Mouse (Mus musculus) mouse trophoblast stem cell (cell line): ENCODE data around the gene Lamb3.

Source experiments
- in situ Hi-C, 2 experiments: fragments of 300-500 bp; cut with MseI, MboI; formaldehyde crosslinking; loops; 2 replicates in 1 of 2; 3 replicates in 1 of 2; pipeline ENCODE4 v1.15.1; 2025

Lamb3 gene

DNA sequence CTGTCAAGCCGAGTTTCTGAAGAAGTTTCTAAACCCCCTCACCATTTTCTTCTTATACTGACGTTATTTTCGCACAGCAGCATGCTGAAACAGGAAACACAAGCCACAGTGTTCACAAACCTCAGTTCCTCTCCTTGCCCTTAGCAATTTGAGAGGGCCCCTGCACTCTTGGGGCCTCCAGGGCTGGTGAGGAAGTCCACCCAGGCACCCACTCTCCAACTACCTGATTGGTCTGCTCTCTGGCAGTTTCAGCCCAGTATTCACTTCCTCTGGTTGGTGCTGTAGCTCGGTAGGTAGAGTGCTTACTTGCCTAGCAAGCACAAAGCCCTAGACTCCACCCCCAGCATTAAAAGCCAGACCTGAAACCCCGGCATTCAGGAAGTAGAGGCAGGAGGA is 6.1 kb upstream of the Lamb3 start, which contains the start of gene Traf3ip3:
TSS of gene Traf3ip3 (minus strand) at position 321 of the 396 bp plus-strand sequence.
- in situ Hi-C loops, result no loop called here

DNA sequence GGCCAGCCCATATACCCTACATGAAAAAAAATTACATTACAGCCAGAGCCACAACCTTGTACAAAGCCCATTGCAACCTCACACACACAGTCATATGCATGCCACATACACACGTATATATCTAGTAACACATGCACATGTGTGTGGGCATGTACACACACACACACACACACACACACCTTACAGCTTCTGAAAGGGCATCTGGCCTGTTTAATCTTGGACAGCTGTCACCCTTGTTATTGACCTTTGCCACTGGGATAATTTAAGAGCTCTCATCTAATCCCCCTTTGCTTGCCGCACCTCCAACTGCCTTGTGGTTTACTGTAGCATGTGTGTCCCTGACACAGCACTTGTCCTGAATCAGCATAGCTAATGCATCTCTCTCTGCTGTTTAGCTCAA is 3.7 kb upstream of the Lamb3 start:
- in situ Hi-C loops, result no loop called here

GRCm38 (mm10) chr1:193205431-193205830 is 2.1 kb upstream of the Lamb3 start:
- in situ Hi-C loops, result no loop called here

- in situ Hi-C loops, result no loop called here
Observed at GRCm38 (mm10) chr1:193208178-193208577, 679 bp downstream of the Lamb3 start.

- in situ Hi-C loops, result no loop called here
Observed at GRCm38 (mm10) chr1:193211371-193211770, 3.9 kb downstream of the Lamb3 start.

DNA sequence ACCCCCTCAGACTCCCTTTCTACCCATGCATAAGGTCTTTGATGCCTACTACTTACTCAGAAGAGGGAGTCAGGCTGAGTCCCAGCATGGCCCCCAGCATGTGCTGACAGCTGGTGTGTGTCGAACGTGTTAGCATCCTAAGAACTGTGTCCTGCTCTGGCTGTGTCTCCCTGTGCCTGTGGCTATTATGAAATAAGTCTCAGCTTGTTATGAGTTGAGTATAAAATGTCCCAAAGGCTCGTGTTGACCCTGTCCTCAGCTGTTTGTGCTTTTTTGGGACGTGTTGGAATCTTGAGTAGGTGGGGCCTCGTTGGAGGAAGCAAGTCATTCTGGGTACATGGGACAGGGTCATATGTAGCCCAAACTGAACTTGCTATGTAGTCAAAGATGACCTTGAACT is 6.6 kb downstream of the Lamb3 start:
- in situ Hi-C loops, result no loop called here

- in situ Hi-C loops, result no loop called here
Observed at GRCm38 (mm10) chr1:193216000-193216399, 8.5 kb downstream of the Lamb3 start.

DNA sequence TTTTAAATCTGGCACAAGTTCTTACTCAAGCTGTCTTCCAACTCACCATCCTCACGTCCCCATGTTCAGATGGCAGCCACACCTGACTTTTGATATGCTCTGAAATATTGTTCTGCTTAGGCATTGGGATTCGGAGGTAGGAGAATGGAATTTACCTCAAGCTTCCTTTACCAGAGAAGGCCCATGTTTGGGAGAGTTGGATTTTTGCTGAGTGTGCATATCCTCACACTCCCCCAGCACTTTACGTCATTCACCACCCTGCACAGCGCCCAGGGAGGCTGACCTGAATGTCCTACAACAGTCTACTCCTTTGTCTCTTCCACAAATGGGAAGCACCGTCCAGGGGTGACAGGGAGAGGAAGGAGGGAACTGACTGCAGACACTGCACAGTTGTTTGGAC is 12.9 kb downstream of the Lamb3 start:
- in situ Hi-C loops, result no loop called here

DNA sequence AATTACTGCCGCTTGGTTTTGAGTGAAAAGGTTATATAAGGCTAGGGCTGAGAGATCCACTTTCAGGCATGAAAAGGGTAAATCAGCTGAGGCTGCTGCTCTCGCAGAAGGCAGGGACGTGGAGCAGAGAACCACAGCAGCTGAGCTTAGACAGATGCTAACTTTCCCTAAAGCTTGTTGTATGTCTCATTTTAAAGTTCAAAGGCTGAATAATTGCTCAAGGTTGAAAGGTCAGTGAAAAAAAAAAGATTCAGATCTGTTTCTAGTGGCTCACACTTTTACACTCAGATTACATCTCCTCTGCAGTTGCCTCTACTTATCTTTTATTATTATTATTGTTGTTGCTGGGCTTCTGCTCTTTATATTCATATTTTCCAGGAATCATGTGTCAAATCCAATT is 18.0 kb downstream of the Lamb3 start:
- in situ Hi-C loops, result no loop called here

GRCm38 (mm10) chr1:193226114-193226513 is 18.6 kb downstream of the Lamb3 start:
- in situ Hi-C loops, result no loop called here

DNA sequence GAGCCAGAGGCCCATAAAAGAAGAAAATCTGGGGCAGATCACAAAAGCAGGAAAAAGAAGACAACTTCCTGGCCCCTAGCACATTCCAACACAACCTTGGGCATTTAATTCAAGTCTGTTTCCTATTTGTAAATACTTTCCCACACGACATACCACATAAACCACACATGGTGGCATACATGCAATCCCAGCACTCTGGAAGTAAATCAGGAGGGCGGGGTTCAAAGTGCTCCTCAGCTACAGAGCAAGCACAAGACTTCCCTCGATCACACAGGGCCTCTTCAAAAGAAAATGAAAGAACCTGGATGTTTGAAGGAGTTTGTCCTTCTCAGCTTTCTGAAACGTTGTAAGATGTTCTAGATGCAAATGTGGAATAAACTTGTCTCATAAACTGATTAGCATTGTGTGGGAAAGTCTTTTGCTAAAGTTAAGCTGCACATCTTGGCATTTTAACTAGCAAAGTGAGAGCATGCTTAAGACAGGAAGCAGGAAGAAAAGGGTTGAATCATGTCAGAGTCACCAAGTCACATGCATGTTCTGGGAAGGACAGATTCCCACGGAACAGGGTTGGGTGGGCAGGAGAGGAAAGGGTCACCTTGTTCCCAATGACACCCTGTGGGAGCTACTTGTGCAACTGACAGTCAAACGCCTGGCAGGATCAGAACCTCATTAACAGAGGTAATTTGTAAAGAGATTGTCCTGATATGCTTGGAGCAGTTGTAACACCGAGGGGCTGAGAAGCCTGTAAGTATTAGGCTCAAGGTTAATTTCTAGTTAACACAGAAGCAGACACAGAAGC is 19.4 kb downstream of the Lamb3 start:
- in situ Hi-C loops, result no loop called here

GRCm38 (mm10) chr1:193227537-193227936 is 20.0 kb downstream of the Lamb3 start:
- in situ Hi-C loops, result no loop called here

DNA sequence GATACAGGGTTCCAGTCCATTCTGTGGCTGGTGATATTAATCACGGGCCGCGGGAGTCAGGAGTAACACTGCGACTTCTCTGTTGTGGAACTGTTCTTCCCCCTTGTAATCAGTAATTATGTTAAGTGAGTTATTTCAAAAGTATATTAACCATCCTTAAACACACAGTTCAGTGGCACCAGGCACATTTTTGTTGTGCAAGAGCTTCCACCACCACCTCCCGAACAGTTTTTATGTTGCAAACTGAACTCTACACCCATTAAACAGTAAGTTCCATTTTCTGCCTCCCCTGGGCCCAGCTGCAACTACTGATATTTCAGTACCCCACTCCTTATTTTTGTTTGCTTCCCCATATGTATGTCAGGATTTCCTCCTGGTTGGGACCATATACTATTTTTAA is 22.1 kb downstream of the Lamb3 start:
- in situ Hi-C loops, result no loop called here

DNA sequence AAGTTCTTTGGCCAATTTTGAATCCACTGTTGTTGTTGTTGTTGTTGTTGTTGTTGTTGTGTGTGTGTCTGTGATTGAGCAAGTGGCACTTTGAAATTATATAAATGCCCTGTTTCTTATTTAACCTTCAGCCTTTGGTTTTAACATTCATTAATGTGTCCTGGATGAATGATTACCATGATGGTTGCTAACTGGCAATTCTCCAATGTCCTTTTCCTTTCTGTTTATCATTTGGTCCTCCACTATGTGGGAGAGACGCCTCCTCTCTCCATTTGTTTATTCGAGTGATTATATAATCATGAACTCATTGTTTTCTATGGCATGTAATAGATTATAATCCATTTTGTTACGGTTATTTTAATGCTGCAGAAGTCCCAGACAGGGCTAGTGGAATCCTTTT is 23.0 kb downstream of the Lamb3 start:
- in situ Hi-C loops, result no loop called here

- in situ Hi-C loops, result no loop called here
Observed at GRCm38 (mm10) chr1:193230935-193231334, 23.4 kb downstream of the Lamb3 start.

GRCm38 (mm10) chr1:193232732-193233131 is 25.2 kb downstream of the Lamb3 start:
- in situ Hi-C loops, result no loop called here

DNA sequence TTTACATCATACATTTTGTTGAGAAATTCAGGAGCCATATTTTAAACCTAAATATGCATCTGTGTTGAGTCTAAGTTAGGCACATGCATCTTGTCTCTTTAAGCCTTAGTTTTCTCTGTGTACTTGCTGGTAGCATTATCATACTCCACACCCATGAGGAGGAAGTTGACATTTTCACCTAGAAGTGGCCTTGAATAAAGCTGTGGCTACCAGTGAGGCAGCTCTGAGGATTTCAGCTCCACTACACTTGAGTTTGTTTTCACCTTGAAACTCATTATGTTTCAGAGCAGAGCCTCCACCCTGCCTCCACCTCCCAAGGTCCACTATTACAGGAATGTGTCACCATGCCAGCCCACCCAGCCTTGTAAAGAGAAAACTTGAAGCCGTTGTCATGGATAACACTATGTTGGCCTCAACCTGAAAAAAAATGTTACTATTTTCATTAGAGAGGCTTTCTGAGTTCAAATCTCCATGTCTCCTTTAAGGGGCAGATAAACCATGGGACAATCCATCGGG is 26.7 kb downstream of the Lamb3 start:
- in situ Hi-C loops, result no loop called here

- in situ Hi-C loops, result no loop called here
Observed at GRCm38 (mm10) chr1:193234930-193235329, 27.4 kb downstream of the Lamb3 start.

- in situ Hi-C loops, result no loop called here
Observed at GRCm38 (mm10) chr1:193238426-193238825, 30.9 kb downstream of the Lamb3 start.

GRCm38 (mm10) chr1:193241436-193241835 is 33.9 kb downstream of the Lamb3 start:
- in situ Hi-C loops, result no loop called here

DNA sequence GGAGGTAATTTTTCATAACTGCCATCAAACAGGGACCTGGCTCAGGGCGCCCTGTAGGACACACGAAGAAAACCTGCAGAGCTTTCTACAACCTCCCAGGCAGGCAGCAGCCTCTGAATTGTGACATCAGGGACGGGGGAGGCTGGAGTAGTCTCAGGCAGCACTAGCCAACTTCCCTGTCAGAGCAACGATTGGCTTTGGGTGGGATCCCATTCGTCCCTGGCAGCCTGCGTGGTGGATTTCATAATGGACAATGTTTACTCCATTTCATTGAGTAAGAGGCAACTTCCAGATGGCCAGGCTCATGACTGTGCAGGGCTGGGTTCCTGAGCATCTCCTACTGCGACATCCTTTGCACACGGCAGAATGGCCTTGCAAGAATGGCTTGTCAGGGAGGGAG is 34.7 kb downstream of the Lamb3 start:
- in situ Hi-C loops, result no loop called here

- in situ Hi-C loops, result no loop called here
Observed at GRCm38 (mm10) chr1:193242863-193243262, 35.4 kb downstream of the Lamb3 start.

DNA sequence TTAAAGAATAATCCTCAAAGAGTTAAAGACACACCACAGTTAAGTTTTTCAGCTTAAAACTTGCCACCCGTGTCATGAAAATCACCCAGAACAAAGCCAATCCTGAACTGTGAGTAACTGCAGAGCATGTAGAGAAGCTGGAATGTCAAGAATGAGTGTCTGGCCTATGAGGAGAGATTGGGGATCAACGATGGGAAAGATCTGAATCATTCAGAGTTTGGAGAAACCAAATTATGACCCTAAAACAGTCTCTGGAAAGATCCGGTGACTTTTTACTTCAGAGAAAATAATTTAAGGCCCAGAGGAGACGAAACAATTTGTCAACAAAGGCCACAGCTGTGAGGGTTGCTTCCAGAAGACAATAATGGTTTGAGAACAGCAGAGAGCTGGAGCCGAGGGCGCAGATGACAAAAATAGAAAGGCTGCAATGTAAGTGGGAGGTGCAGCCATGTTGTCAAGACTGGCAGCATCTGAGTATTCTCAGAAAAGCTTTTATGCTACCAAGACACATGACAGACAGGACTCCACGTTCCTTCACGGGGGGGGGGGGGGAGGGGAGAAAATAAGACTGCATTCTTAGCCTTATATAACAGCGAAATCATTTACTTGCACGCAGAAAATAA is 36.2 kb downstream of the Lamb3 start:
- in situ Hi-C loops, result no loop called here
